Mouse (Mus musculus): ENCODE measurements around the gene Arpc1a.

DNA sequence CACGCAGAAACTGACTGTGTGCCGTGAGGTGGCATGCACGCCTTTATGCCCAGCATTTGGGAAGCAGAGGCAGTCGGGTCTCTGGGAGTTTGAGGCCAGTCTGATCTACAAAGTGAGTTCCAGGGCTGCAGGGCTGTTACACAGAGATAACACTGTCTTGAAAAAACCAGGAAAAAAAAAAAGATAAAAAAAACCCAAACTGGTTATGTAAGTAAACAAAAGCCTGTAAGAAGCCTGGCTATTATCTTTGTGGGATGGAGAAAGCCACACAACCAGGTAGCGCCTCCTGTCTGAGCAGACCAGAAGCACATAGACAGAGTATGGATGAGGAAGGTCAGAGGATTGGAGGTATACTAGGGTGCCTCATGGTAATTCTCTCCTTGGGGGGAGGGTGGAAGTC is 69.1 kb downstream of the Arpc1a start:
- TF ChIP-seq CTCF (IDR thresholded peaks at IDR 0.05; ENCODE audit: borderline replicate concordance, control insufficient read depth, extremely low read depth, insufficient read depth, low read length, poor library complexity) (no peak), POLR2A (IDR thresholded peaks at IDR 0.05; ENCODE audit: control insufficient read depth, extremely low read depth, insufficient read depth, low read length, poor library complexity) (no peak)

Measured in thymus, adult 2 months (tissue).